Mouse (Mus musculus): ENCODE results near the gene Pxylp1.

Pxylp1 gene

DNA sequence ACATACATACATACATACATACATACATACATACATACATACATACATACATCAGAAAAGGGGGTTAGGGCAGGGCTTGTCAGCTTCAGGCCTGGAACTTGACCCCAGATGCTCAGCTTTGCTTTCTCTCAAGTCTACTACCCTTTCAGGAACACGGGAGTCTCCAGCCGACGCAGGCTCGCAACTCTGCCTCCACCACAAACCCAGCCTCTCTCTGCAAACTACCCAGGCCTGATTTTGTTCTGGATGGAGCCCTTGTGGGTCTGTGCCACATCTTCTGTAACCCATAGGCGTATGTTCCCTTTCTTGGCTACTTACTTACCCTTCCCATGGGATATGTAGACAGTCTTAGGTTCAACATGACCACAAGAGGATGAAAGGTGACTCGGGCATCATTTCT is 1.7 kb downstream of the Pxylp1 start:
- no peak for DNase-seq (ENCODE audit: low read depth, low spot score)

DNA sequence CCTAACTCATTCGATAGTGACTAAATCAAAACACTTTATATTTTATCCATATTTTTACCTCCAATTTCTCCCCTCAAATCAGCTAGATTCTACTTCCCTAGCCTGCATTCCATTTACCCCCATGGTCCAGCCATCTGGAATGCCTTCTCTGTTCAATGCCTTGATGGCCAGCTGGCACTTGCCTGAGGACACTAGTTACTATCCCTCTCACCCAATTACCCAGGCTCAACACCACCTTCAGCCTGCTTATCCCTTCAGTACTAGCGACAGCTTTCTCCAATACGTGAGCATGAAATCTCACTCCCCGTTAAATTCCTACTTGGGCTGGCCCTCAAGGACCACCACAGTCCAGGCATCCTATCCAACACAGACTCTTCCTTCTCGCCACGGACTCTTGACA is 2.2 kb downstream of the Pxylp1 start:
- DNase-seq (ENCODE audit: low read depth, low spot score): peak; percentile 7

DNA sequence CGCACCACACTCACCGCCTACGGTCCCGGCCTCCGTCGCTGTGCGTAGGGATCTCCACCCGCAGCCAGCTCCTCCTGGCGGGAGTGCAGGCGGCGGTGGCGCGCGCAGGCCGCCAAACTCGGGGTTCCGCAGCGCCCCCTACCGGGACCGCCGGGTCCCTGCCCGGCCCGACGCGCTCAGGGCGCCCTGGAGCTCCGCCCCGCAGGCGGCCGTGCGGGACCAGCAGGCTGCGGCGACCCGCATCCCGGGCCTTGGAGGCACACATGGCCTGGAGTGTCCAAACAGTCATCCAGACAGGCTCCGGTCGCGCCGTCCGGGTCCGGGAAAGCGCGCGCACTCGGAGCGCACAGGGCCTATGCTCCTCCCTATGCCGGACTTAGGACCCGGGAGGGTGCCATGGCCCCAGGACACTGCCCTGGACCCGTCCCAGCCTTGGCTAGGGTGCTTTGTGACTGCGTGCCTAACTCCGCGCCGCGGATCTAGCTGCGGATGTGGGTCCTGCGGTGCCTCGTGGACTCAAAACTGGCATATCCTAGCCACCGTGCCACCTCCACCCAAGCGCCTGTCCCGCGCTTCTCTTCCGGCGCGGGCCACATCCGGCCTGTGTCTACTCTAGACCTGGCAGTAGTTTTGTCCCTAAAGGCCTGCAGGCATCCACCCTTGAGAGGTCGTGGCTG is 3.0 kb downstream of the Pxylp1 start:
- DNase-seq (ENCODE audit: low read depth, low spot score): peak; percentile 90

DNA sequence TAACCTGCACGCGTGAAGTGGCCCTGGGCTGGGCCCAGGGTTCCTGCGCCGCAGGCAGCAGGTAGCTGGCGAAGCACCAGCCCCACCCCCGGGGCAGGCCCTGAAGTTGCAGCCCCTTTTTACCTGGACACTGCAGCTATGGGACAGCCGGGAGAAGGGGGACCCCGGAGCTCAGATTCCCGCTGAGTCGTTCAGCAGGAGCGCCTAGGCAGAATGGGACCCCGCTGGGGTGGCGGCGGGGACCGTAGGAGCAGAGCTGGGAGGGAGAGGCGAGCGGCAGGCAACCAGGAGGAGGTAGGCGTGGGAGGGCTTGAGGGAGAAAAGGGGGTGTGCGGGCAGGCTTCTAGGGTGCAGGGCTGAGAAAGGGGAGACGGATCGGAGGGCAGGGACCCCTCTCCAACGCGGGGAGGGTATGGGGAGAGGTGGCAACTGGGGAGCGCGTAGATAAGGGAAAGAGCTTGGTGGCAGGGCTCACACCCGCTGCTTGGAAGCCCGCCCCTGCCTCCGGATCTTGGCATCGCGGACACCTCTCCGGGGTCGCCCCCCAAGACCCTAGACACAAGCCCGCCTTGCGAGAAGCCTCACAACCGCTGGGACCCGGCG is 3.6 kb downstream of the Pxylp1 start:
- DNase-seq (ENCODE audit: low read depth, low spot score): peak; percentile 32

DNA sequence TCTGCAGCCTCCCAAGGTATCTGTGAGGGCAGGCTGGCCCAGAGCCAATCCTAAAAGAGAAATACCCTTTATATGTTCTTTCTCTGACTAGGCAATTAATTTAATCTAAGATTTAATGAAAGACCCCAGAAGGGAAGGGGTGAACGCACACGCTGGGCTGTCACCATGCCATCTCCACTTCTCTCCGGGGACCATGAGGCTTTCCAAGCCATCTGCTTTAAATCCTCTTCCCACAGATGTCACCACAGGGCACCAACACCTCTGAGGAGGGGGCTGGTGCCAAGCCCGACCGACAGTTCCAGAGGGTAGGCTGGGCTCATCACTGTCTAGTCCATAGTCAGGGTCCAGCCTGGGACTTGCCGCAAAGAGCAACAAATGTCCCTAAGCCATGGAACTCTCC is 4.5 kb downstream of the Pxylp1 start:
- no peak for DNase-seq (ENCODE audit: low read depth, low spot score)

DNA sequence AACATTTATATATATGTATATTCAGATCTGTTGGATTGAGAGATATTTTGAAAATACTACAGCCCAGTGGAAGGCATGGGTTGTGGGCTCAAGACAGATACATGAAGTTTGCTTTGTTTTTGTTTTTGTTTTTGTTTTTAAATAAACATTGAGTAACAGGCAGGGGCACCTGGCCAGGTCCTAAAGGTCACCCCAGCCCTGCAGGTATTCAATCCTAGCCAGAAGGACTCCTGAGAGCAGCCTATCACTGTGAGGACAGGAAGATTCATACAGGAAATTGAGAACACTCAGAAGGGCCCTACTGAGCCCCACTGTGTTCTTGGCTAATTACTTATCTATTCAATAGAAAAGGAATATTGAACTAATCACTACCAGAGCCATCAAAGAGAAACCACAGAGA is 5.0 kb downstream of the Pxylp1 start:
- DNase-seq (ENCODE audit: low read depth, low spot score): no peak

DNA sequence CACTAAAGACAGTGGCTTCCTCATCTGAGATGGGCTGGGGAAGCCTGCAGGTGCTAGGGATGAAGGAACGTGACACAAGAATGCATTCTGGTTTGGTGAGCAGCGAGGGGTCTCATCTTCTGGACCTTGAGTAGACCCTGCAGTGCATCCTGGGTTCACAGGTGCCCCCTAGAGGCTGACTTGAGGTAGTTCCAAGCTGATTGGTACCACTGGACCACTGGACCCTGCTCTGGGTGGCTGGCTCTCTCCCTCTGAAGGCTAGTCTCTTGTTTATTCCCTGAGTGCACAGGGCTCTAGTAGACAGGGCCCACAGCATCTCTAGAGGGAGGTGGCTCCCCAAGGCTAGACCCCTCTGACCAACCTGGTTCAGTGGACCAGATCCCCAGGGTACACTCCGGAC is 6.7 kb downstream of the Pxylp1 start:
- DNase-seq (ENCODE audit: low read depth, low spot score): peak; percentile 51

DNA sequence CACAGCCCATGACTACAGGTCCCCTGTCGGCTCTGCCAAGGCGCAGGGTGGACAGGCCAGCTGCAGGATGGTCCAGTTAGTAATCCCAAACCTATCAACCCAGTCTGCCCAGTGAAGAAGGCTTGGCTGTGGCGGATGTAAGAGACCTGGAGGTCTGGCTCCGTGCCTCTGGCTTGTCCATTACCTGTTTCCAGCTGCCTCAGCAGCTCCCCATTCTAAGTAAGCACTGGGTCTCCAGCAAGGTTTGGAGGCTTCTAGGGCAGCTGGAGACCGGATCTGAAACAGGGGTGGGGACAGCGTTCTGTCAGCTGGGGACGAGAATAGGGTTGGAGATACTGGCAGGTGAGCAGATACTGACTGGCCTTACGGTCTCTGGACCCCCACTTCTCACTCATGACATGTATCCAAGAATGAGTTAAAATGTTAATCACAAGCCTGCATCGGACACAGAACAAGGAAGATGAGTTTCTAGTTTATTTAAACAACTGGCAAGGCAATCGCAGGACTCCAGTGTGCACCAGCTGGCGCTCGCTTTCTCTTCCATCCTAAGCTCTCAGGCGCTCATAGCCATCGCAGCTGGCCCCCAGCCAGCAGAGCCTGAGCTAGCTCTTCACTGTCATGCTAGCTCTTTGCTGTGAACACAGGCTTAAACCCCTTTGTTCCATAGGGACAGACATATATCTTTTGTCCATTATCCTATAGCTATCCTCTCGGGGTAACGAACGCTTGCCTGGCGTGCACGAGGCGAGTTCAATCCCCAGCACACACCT is 9.8 kb downstream of the Pxylp1 start:
- no peak for DNase-seq (ENCODE audit: low read depth, low spot score)

DNA sequence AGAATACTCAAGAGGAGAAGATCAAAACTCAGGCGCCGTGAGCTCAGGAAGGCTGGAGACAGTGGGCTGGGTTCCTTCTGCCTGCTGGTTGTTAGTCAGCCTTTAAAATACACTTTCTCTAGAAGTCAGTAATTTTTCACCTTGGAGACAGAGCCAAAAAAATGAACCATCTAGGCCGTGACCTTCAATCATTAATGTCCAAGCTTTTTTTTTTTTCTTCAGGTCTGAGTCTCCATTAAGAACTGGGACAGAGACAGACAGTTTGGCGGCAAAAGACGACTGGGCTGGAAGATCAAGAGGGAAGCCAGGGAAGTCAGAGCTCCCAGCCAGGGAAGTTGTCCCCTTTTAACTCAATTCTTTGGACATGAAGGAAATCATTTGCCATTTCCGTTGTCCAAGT is 10.6 kb downstream of the Pxylp1 start:
- no peak for DNase-seq (ENCODE audit: low read depth, low spot score)

DNA sequence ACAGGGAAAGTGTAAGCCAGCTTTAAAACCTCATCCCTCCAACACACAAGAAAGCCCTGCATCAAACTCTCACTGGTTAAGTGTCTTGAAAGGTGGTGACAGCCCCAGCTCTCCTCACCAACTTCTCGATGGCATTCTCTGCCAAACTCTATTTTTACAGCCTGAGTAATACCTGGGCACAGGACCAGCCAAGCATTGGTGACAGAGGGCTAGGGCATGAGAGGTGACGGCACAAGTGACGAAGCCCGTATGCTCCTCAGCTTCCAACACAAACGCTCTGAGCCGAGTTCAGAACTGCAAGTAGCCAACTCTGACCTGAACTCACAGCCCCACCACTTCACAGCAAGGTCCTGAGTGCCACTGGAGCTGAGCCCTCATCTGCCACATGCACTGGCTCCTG is 13.4 kb downstream of the Pxylp1 start:
- no peak for DNase-seq (ENCODE audit: low read depth, low spot score)

DNA sequence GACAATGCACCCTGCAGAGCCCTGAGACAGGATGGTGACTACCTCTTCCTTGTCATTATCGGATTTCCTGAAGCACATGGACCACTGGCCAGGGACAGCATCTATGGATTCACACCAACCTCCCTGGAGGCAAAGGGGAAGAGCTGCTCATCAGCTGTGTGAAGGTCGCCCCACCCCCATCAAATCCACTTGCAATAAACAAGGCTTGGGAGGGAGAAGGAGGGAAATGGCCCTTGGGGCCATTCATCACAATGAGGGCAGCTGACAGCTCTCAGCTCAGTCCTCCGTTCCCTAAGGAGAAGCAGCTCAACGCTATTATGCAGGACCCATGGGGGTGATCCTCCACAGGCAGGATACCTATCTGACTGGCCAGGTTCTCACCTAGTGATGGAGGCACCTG is 14.0 kb downstream of the Pxylp1 start:
- DNase-seq (ENCODE audit: low read depth, low spot score): no peak

DNA sequence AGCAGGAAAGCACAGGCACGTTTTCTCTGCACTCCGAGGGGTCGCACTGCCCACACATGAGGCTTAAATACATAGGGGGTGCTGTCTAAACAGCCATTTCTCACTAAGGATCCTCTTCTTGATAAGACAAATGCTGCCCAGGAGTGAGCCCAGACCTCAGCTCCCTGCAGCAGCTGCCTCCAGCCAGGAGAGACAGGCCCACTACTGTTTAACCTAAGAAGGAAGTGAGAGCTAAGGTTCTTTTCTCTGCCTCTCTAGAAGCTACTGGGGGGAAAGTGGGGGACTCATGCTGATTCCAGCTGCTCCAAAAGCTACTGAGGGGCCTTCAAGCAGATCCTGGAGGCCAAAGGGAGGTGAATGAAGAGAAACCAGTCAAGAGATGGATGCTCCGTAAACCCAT is 16.8 kb downstream of the Pxylp1 start:
- no peak for DNase-seq (ENCODE audit: low read depth, low spot score)

DNA sequence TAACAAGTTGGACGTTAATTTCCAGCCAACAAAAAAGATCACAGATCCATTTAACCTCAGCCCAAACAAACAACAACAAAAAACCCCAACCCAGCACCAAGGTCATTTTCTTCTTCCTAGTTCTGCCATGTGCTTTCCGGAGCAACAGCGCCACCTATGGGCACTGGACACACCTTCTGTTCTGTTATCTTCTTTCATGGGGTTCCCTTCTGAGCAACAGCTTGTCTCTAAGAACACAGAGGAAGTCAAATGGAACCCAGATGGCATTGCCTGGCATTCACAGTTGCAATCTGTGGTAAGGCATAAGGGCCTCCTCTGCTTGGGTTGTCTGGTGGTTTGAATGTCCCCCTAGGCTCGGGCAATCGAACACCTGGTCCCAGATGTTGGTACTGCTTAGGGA is 19.4 kb downstream of the Pxylp1 start:
- peak; percentile 60 for DNase-seq (ENCODE audit: low read depth, low spot score)

DNA sequence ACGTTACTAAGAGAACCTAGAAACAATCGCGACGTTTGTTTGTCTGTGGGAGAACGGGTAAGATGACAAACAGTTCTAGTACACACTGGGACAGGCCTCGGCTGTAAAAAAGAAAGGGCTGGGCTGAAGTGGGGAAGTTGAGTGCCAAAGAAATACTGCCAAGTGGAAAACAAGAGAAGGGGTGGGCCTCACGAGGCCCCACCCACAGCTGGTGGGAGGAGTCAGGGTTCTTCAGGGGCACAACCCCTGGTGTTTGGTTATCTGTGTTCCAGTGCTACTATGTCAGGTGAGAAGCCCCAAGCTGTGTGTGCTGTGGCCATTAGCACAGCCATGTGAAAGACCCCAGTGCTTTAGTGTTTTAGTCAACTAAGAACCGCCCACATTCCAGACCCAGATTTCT is 22.4 kb downstream of the Pxylp1 start:
- no peak for DNase-seq (ENCODE audit: low read depth, low spot score)

DNA sequence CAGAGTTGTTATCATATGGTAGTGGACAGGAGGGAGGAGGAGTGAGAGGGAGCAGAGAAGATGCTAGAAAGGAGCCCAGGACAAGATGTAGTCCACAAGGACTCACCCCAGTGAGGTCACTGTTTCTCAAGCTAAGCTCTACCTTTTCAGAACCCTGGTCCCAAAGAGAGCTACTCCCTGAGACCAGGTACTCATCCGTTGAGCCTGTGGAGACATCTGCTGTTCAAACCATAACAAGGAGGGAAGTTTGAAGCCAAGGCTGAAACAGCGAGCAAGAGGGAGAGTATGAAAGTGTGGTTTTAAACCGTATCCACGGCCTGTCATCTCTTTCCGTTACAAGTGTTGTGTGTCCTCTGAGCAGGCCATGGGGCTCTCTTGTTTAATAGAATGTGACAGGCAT is 22.9 kb downstream of the Pxylp1 start:
- no peak for DNase-seq (ENCODE audit: low read depth, low spot score)

DNA sequence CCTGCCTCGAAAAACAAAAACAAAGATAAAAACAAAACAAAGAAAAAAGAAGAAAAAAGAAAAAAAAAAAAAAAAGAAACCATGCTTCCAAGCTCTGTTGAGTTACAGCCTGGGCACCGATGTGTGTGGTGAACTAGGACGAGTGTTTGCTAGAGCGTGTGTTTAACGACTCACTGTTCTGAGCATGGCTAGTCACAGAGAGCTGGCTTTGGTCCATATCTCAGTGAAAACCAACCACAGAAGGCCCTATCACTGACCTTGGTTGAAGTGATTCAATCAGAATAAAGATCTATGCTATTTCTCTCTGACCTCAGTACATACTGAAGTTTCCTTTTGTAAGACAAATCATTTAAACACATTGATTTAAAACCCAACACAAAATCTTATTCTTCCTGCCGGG is 23.9 kb downstream of the Pxylp1 start:
- DNase-seq (ENCODE audit: low read depth, low spot score): no peak

DNA sequence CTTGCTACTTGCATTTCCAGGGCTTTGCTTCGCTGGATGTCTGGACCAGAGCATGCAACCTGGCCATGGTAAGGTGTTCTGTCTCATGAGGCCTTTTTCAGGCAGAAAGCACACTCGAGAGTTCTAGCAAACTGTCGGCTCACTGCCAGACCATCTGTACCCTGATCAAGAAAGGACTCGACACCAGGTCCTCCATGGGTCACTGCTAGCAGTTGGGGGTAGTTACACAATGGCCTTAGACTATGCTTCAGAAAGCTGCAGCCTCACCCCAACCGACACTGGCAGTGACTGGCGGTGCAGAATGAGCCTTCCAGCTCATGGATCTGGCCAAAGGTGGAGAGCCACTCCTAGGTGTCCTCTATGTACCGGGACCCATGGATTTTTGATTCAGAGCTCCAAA is 25.3 kb downstream of the Pxylp1 start:
- DNase-seq (ENCODE audit: low read depth, low spot score): no peak

DNA sequence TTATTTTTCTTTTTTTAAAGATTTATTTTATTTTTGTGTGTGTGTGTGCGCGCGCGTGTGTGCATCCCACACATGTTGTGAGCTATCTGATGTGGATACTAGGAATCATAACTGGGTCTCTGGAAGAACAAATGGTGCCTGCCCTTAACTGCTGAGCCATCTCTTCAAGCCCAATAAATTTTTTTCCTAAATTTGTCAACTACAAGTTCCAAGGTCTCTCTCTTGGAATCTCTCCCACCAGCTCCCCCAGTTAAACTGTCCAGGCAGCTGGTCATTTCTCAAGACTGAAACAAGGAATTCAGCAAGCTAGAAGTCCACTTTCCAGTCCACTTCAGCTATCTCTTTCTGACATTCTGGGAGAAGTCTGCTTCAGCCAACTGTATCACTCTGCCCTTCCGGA is 26.3 kb downstream of the Pxylp1 start:
- no peak for DNase-seq (ENCODE audit: low read depth, low spot score)

DNA sequence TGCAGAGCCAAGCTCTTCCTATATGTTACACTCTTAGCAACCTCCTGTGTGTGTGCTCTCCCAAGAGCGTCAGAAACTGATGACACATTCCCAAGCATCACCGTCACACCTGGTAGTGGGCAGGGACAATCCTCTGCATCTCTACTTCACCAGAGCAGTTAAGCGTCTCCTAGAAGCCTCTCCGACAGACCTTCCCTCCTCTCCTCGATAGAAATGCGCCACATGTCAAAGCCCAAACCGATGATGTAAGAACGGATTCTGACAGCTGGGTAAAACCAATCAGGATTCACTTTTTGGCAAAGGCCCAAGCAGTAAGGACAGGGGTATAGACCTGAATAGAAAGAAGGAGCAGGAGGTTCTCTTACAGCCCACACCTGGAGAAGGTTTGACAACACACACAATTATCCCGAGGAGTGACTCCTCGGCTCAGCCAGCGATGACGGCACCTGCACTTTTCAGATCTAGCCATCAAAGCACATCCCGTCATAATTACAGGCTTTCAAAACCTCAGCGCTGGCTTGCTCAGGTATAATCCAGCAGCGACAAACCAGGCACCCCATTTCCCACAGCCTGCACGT is 26.9 kb downstream of the Pxylp1 start:
- DNase-seq (ENCODE audit: low read depth, low spot score): no peak

DNA sequence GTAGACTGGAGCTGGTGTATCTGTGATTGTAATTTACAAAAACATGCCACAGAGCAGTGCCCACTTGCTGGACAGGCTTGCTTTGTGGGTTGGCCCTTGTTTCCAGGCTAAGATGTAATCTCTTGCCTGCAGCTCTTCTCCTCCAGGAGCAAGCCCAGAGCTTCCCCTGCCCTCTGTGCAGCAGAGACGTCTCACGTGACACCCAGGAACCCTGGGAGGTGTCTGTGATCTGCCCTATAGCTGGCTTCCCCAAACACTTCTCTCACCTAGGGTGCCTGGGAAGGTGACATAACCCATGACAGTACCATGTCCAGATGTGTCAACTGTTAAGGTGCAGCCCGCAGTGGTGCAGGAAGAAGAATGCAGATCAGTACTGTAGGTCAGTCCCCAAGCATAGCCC is 28.9 kb downstream of the Pxylp1 start:
- no peak for DNase-seq (ENCODE audit: low read depth, low spot score)

DNA sequence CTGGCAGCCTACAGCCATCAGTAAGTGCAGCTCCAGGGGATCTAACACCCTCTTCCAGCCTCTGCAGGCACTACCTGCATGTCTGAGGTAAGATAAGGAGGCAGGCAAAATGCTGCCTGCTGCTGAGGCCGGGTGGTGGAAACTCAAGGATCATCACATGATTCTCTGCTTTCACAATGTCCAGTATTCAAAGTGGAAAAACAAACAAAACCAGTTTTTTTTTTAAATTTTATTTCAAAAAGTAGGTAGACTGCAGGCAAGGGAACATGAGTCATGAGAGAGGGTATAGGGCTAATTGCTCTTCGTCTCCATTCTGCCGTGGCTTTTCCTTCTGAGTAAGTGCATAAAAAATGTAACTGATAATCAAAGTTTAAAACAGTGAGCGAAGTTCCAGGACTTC is 29.6 kb downstream of the Pxylp1 start:
- DNase-seq (ENCODE audit: low read depth, low spot score): no peak

DNA sequence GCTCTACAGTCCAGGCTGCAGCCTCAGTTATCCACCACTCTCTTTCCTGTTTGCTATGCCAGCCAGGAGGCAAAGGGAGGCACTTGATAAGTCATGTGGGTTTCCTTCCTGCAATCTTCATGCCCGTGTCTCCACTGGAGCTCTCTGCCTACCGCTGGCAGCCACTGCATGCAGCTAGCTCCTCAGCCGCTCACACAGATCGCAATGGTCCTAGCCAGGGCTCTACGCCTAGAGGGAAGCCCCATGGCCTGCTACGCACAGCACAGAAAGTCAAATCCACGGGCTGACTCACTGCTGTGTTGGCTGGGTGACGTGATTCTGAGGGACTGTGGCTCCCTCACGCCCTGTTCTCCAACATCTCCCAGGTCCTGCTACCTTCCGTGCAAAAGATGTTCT is 31.4 kb downstream of the Pxylp1 start:
- DNase-seq (ENCODE audit: low read depth, low spot score): no peak
